Mouse (Mus musculus) mouse trophoblast stem cell (cell line): ENCODE results near the gene Msl1.

Source experiments
- in situ Hi-C, 2 experiments: fragments of 300-500 bp; cut with MseI, MboI; formaldehyde crosslinking; loops; 2 replicates in 1 of 2; 3 replicates in 1 of 2; pipeline ENCODE4 v1.15.1; 2025

Gene Msl1

GRCm38 (mm10) chr11:98795015-98795713, at the start of gene Msl1:
TSS of gene Msl1 (plus strand) at chr11:98795516.
- in situ Hi-C loops = no loop called here

GRCm38 (mm10) chr11:98745932-98746853, 49.1 kb upstream of the Msl1 start:
- in situ Hi-C loops = no loop called here

DNA sequence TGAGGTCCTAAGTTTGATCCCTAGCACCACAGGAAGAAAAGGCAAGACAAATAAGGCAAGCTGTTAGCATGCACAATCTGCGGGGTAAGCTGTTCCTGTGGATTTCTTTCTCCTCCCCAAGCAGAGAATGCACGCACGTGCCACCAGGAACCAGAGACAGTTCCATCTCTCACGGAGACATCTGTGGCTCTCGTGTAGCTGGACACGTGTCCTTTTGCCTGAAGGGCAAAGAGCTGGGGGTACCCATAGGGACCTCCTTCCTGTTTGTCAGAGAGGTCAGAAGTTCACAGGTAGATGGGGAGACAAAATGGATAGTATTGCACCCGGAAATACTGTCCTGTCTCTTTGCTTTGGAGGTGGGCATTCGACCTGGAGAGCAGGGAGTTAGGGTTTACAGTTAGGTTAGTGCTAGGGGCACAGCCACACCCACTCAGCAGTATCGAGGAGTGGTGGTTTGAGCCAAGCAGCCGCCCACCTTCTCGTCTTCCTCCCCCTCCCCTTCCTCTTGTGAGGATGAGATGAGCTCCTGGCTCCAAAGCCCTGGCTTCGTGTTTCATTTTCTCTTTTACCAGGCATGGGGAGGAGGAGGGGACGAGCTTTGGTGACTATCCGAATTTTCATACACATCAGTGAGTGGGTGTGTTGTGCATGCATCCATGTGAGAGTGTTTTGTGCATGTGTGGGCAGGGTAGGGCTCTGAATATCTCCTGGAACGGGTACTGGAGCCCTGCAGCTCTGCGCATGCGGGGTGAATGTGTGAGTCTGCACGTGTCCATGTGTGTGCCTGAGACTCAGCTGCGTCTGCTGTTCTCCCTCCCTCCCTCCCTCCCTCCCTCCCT, 48.2 kb upstream of the Msl1 start:
- in situ Hi-C loops = no loop called here

DNA sequence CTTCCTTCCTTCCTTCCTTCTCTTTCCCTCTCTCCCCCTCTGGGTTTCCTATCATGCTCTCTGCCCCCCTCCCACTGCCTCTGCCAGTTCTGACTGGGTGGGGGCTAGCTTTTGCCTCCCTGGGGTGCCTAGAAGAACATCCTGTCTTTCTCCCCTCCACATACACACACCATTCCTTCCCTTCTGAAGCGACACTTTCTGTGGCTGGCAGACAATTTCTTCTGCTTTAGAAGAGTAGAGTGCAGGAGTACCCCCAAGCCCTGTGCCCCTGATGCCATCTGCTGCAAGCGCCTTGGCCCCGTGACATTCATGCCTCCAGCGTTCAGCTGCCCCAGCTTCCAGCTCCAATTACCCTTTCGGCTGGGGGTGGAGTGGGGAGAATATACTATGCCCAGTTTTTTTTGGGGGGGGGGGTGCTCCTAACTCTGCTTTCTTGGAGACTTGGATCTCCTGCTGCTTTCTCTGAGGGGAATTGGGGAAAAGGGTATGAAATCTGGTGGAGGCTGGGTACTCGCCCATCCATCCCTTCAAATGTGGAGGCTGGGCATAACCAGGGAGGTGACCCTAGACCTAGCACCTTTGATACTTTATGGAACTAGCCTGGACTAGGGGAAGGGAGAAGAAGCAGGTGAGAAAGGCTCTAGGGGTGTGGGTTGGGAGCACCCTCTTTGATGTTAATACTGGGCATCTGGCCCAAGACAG, 47.4 kb upstream of the Msl1 start:
- in situ Hi-C loops = no loop called here

DNA sequence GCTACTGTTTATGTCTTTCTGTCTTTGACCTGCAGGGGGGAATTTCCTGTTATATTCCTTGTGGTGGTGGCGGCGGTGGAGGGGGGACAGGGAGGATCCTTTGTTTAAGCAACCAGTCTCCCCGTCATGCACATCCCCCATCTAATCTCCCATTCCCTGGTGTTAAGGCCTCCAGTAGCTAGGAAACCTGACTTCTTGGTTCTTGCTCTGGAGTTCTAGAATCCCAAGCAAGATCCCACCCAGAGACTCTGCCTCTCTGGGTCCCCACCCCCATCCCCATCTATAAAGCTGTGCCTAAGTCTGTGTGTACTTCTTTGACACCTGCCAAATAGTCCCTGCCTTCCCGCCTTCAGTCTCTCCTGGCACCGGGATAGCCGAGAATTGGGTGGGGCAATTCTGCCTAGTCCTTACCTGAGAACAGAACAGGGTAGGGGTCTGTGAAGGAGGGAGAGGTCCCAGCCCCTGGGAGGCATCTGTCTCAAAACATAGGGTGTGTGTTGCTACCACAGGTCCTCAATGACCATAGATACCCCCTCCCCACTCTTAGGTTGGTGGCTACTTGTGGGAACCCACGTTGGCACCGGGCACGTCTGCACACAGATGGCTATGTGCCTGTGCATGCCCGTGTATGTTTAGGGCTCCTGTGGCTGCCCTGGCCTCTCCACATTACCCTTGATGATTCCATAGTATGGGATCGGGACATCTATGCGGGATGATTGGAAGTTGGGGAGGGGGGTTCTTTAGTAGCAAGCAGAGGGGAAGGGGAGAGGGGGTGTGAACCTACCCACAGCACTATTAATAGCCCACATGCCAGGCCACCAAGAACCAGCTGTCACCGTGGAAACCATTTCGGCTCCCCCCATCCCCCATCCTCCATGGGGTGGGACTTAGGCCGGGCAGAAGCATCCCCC, 46.6 kb upstream of the Msl1 start:
- in situ Hi-C loops = no loop called here

DNA sequence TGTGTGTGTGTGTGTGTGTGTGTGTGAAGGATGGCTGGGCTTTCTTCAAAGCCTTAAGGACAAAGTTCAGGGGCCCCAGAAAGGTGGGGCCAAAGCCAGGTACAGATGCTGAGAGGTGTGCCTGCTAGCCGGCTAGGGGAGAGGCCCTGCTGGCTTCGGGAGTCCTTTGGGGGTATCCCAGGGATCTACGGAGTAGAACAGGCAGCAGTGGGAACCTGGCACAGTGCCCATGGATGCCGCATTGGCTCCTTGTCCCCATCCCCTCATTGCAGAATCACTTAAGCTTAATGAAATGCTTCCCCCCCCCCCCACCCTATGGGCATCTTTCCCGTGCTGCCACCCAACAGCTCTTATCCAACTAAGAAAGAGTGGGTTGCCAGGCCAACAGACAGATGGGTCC, 45.6 kb upstream of the Msl1 start:
- in situ Hi-C loops = no loop called here

GRCm38 (mm10) chr11:98750351-98751201, 44.7 kb upstream of the Msl1 start:
- in situ Hi-C loops = no loop called here

DNA sequence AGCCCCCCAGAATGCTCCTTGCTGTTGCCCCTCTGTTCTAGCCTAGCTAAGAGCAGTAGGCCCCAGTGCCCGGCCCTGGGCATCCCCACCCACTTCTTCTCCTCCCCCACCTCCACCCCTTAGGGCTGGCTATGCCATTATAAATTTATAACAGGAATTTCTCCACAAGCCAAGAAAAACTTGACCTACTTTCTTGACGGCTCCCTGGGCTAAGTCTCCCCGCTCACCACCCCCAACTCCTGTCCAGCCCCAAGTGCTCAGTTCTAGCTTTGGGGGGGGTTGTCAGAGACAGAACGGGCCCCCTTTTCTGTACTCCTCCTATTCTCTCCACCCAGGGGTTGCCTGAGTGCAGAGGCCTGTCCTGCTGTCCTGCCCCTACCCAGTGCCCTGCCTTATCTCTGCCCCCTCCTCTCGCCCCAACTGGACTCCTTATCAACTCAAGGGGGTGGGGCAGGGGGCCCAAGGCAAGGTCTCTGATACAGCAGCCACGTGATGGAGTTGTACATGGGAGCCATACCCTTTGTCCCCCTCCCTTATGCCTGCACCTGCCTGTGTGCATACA, 44.0 kb upstream of the Msl1 start:
- in situ Hi-C loops = no loop called here

GRCm38 (mm10) chr11:98752562-98753140, 42.7 kb upstream of the Msl1 start:
- in situ Hi-C loops = no loop called here

DNA sequence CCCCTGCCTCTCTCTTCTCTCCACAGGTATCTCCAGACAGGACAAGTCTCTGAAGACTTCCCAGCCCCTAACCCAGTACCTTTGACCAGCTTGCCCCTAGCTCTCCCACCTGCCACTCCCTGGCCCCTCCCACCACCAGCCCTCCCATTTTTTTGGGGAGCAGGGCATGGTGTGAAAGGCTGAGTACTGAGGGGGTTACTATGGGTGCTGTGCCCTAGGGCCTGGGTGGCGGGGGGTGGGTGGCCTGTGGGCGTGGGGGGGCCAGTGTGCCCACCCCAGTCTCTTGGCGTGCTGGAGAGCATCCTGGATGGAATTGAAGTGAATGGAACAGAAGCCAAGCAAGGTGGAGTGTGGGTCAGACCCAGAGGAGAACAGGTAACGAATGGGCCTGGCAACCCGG, 42.1 kb upstream of the Msl1 start:
- in situ Hi-C loops = no loop called here

DNA sequence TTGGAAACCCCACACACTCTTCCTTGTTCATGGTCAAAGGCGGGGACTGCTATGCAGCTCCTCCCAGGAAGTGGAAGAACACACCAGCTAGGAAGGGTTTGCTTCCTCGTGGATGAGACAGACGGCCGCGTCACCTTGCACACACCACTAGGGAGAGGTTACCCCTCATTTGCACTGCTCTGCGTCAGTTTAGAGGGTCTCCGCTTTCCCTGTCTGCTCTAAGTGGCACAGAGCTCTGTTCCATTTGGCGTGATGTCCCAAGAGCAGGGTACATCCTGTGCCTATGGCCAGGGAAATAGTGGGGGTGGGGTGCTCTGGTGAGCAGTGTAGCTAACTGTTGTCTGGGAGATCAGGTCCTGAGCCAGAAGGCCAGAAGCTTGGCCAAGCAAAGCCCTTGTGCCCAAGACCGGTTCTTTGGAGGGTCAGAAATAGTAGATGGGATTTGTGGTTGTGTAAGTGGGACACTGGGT, 41.1 kb upstream of the Msl1 start:
- in situ Hi-C loops = no loop called here

- in situ Hi-C loops = no loop called here
These were observed 40.6 kb upstream of the Msl1 start for GRCm38 (mm10) chr11:98754621-98755181.

- in situ Hi-C loops = no loop called here
These were observed 39.5 kb upstream of the Msl1 start for GRCm38 (mm10) chr11:98755726-98756380.

GRCm38 (mm10) chr11:98756711-98757110, 38.6 kb upstream of the Msl1 start:
- in situ Hi-C loops = no loop called here

GRCm38 (mm10) chr11:98761939-98762338, 33.4 kb upstream of the Msl1 start:
- in situ Hi-C loops = no loop called here

DNA sequence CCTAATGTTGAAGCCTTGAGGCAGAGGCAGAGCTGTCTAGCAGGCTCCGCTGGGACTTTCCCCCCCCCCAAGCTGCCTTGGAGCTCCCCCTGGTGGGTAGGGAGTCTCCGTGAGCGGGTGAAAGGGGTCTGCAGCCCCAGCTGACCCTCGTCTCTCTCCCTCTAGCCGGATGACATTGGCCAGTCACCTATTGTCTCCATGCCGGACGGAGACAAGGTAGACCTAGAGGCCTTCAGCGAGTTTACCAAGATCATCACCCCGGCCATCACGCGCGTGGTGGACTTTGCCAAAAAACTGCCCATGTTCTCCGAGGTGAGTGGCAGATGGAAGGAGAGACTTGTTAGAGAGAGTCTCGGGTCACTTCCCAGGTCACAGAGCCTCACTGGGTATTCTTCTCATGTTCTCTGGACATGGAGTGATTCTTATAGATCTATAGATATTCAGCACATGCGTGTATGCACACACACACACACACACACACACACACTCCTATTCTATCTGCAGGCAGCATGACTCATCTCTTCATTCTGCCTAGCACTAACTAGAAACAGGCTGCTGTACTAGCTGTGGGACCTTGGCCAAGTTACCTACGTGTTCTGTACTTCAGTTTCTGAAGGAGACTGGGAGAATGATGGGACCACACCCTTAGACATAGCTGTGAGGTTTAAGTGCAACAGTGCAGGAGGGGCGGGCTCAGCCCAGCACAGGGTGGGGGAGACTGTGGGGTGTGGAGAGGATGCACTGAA, 32.4 kb upstream of the Msl1 start:
- in situ Hi-C loops = no loop called here

DNA sequence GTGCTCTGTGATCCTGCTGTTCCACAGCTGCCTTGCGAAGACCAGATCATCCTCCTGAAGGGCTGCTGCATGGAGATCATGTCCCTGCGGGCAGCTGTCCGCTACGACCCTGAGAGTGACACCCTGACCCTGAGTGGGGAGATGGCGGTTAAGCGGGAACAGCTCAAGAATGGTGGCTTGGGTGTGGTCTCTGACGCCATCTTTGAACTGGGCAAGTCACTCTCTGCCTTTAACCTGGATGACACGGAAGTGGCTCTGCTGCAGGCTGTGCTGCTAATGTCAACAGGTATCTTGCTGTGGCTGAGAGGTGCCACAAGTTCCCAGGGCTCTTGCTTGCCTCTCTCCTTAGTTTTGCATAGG, 31.8 kb upstream of the Msl1 start:
- in situ Hi-C loops = no loop called here
